Mouse (Mus musculus) forebrain, postnatal 0 days (tissue): ENCODE results near the gene Sphk1. TPM values are rescaled to one million over a fixed set of nuclear protein-coding genes. Genes with fewer than 3 reads are reported as not detected.

Source experiments
- ATAC-seq: fragments of 200-750 bp; cut with Nextera tagmentation; 2 replicates; pipeline ENCODE4 v1.8.0; 2017; ENCODE audit warnings: mild to moderate bottlenecking, moderate library complexity
- DNase-seq: peaks from one replicate; pipeline ENCODE4 v3.0.0-alpha.2; 2015
- H3K27ac ChIP-seq: fragments of 300-500 bp; sonication (generic); 2 replicates; pipeline ENCODE4 v1.5.1; 2014; ENCODE audit warnings: low read depth, mild to moderate bottlenecking, antibody characterized with exemption, low read length, moderate library complexity, mixed read lengths
- H3K27me3 ChIP-seq: fragments of 300-500 bp; sonication (generic); 2 replicates; pipeline ENCODE4 v1.6.1; 2014; ENCODE audit warnings: mild to moderate bottlenecking, low read length, mixed read lengths; ENCODE audit not compliant: insufficient read depth
- H3K36me3 ChIP-seq: fragments of 300-500 bp; sonication (generic); 2 replicates; pipeline ENCODE4 v1.6.1; 2014; ENCODE audit warnings: mild to moderate bottlenecking, moderate library complexity; ENCODE audit not compliant: insufficient read depth
- H3K4me1 ChIP-seq: fragments of 300-500 bp; sonication (generic); 2 replicates; pipeline ENCODE4 v1.6.1; 2014; ENCODE audit warnings: antibody characterized with exemption; ENCODE audit not compliant: insufficient read depth
- H3K4me2 ChIP-seq: fragments of 300-500 bp; sonication (generic); 2 replicates; pipeline ENCODE4 v1.6.1; 2014; ENCODE audit warnings: low read depth, mild to moderate bottlenecking, moderate library complexity
- H3K4me3 ChIP-seq: fragments of 300-500 bp; sonication (generic); 2 replicates; pipeline ENCODE4 v1.5.1; 2014; ENCODE audit warnings: low read depth, low read length, mixed read lengths
- H3K9ac ChIP-seq: fragments of 300-500 bp; sonication (generic); 2 replicates; pipeline ENCODE4 v1.6.1; 2014; ENCODE audit warnings: mild to moderate bottlenecking
- H3K9me3 ChIP-seq: fragments of 300-500 bp; sonication (generic); 2 replicates; pipeline ENCODE4 v1.6.1; 2016; ENCODE audit warnings: low read length
- CTCF ChIP-seq: sonication (generic); IDR thresholded peaks from 2 replicates; pipeline ENCODE4 v1.5.1; 2016; ENCODE audit warnings: antibody characterized with exemption, control low read depth, low read depth
- WGBS: fragments of 180-500 bp; shearing (Covaris S2); extraction: QIAGEN DNeasy Blood & Tissue Kit; methylation state at CpG from one replicate; pipeline ENCODE4 v1.1.7; 2014; 5-methylcytosine and 5-hydroxymethylcytosine counted together
- polyA plus RNA-seq: library from polyadenylated mRNA; unstranded; fragments of >200 nt; fragmentation: Nextera tagmentation; extraction: Ambion mirVana; gene quantifications from 2 replicates; pipeline ENCODE4 v1.2.1, GENCODE M21; 2015
- total RNA-seq: library from RNA; depleted of rRNA; stranded (reverse); fragments of >200 nt; gene quantifications from 2 replicates; pipeline ENCODE4 v1.2.3, GENCODE M21; 2014

Sphk1 gene
- total and polyA plus RNA-seq, 2 experiments from 2014 or later, result 10.2 to 13.8 TPM

DNA sequence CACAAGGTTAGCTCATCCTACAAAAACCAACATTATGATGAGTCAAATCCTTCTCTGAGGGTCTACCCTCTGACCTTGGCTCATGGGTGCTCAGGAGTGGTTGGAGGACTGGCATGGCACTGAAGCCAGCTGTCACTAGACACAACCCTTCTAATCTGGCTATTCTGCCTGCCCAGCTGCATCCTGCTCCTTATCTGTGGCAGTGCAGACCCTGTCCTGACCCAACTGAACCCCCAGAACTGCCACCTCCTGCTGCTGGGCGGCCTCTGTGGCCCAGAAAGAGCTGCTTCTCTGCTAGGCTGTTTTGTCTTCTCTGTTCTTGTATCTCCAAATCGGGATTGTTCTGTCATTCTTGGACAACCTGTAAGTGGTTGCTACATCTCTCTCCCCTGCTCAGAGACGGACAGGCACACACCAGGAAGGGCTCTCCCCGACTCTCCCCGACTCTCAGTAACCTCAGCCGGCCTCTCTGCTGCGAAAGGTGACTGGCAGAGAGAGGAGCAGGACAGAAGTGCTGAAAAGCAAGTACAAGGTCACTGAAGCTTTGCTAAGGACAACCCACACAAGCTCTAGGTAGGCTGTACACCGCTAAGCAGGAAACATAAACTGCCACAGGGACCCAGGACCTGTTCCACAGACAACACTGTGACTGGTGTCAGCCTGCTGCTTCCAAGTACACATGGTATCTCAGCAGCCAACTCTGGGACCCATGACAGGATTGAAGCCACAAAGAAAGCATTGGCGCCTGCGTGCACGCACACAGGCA lies 18.7 kb downstream of the Sphk1 start:
- Histone ChIP-seq H3K9me3 (no peaks in the 10 kb centered on the region), H3K27me3 (no peaks in the 10 kb centered on the region), H3K4me3 (no peak overlapping the region), H3K9ac (no peak overlapping the region), H3K4me2 (no peak overlapping the region), H3K36me3 (peaks cover 41% of the 10 kb centered on the region), H3K4me1 (no peaks in the 10 kb centered on the region), H3K27ac (no peak overlapping the region)
- 90% methylated on average over 11 of the region's 11 CpGs for WGBS
- DNase-seq, result no peak
- no peak for ATAC-seq
- TF ChIP-seq CTCF, result no peak

DNA sequence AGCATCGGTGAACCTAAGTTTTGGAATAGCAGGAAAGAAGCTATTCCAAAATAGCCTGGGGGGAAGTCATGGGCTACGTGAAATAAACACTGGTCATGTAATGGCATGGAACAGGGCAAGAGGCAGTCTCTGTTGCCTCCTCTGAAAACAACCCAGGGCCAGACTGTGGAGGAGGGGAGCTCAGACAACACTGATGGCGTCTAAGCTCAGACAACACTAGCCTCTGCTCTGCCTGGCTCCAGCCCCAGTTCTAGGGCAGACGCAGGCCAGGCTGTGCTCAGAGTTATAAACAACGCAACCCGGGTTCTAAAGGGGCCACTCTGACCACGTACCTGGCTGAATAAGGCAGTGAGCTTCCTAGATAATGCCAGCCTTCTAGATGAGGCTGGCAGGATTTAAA lies 20.0 kb downstream of the Sphk1 start:
- no peak overlapping the region; the same call in 1 of the 2 replicates for H3K27ac ChIP-seq
- DNase-seq (no peak), ATAC-seq (no peak)
- H3K36me3 ChIP-seq, result peaks cover 28% of the 10 kb centered on the region
- TF ChIP-seq CTCF, result no peak
- no peaks in the 10 kb centered on the region for H3K27me3 ChIP-seq
- no peaks in the 10 kb centered on the region for H3K9me3 ChIP-seq
- H3K4me3 ChIP-seq, result no peak overlapping the region
- 75% methylated on average over 7 of the region's 7 CpGs for WGBS
- no peak overlapping the region for H3K4me2 ChIP-seq
- H3K4me1 ChIP-seq, result peaks cover 8% of the 10 kb centered on the region
- H3K9ac ChIP-seq, result no peak overlapping the region

DNA sequence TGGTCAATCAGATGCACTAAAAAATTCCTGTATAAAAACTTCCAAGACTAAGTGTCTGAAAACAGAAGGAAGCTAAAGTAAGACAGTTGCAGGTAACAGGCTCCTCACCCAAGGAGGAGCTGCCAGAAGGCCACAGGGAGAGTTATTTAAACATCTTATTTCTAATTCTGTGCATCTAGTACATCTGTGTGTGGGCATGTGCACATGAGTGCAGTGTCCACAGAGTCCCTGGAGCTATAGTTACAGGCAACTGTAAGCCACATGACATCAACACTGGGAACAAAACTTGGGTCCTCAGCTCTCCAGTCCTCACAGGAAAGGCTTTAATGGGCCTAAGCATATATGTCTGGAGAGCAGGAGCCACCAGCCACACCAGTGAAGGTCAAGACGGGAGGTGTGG lies 21.5 kb downstream of the Sphk1 start:
- no peak overlapping the region for H3K9ac ChIP-seq
- DNase-seq, result no peak
- H3K4me1 ChIP-seq, result peaks cover 11% of the 10 kb centered on the region
- no peak for TF ChIP-seq CTCF
- no peak overlapping the region for H3K4me2 ChIP-seq
- ATAC-seq, result no peak
- H3K4me3 ChIP-seq, result no peak overlapping the region
- WGBS, result 97% methylated on average over 1 of the region's 1 CpGs
- H3K9me3 ChIP-seq, result no peaks in the 10 kb centered on the region
- no peaks in the 10 kb centered on the region for H3K27me3 ChIP-seq
- no peak overlapping the region for H3K27ac ChIP-seq
- H3K36me3 ChIP-seq, result peaks cover 13% of the 10 kb centered on the region

- DNase-seq (peak; percentile 77), ATAC-seq (peak; percentile 50; the same call in 1 of the 2 replicates)
- Histone ChIP-seq H3K4me1 (peaks cover 11% of the 10 kb centered on the region), H3K9ac (no peak overlapping the region), H3K4me2 (no peak overlapping the region), H3K36me3 (no peaks in the 10 kb centered on the region), H3K9me3 (no peaks in the 10 kb centered on the region), H3K4me3 (no peak overlapping the region), H3K27me3 (no peaks in the 10 kb centered on the region), H3K27ac (no peak overlapping the region)
- peak; percentile 87 for TF ChIP-seq CTCF
- WGBS, result 46% methylated on average over 12 of the region's 12 CpGs
These were observed 23.6 kb downstream of the Sphk1 start for GRCm38 (mm10) chr11:116554171-116554878.

DNA sequence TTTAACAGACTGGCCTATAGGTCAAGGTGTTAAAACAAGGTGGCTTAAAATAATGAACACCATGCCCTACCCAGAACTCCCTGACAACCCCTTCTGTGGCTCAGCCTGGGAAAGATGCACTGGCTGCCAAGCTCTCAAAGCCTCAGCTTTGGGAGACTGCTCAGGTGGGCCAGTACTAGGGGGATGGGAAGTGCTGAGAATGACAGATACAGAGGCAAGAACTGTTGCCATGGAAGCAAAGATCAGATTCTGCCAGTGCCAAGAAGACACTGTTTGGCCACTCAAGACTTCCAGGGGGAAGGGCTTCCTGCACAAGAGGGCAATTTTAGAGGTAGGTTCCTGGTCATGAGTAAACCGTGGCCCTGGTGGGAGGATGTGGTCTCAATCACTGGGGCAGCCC lies 24.8 kb downstream of the Sphk1 start:
- peak; percentile 51; the same call in 1 of the 2 replicates for ATAC-seq
- DNase-seq, result no peak
- Histone ChIP-seq H3K27ac (no peak overlapping the region), H3K9me3 (no peaks in the 10 kb centered on the region), H3K27me3 (no peaks in the 10 kb centered on the region), H3K4me3 (no peak overlapping the region), H3K9ac (no peak overlapping the region), H3K4me2 (no peak overlapping the region), H3K36me3 (no peaks in the 10 kb centered on the region), H3K4me1 (peaks cover 11% of the 10 kb centered on the region)
- no peak for TF ChIP-seq CTCF
- WGBS, result 73% methylated on average over 1 of the region's 1 CpGs

- H3K4me1 ChIP-seq, result peaks cover 11% of the 10 kb centered on the region
- 0 out of 2 replicates have a peak overlapping the region, but pooled peaks have one; percentile 35 for H3K27ac ChIP-seq
- no peak overlapping the region for H3K9ac ChIP-seq
- H3K4me3 ChIP-seq, result no peak overlapping the region
- no peak for ATAC-seq
- no peaks in the 10 kb centered on the region for H3K27me3 ChIP-seq
- WGBS, result 68% methylated on average over 6 of the region's 6 CpGs
- no peak overlapping the region for H3K4me2 ChIP-seq
- H3K9me3 ChIP-seq, result no peaks in the 10 kb centered on the region
- no peak for TF ChIP-seq CTCF
- no peak for DNase-seq
- no peaks in the 10 kb centered on the region for H3K36me3 ChIP-seq
These were observed 25.6 kb downstream of the Sphk1 start for GRCm38 (mm10) chr11:116556308-116556707.
